Comparison of ENCODE assay signal across 8 mouse cellular contexts in the genomic region with DNA sequence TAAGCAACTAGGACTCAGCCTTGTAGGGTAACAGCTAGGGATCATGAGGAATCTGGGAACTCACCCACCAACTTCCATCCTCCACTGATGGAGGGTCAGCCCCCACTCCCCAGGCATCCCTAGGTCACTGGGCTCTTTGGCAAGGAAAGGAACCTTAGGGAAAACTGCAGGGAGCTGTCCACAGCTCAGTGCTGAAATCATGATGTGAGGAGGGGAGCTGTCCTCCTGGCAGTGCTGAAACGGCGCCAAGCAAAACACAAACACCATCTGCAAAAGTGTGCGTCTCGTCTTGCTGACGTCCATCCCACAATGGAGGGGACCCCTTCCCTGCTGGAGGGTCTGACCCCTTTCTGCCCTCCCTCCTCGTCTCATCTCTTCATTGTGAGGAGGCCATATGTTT.
DNase-seq lines count a peak whose midpoint lies in the region; ATAC-seq and TF ChIP-seq lines count a peak whose summit lies in the region.

No protein-coding gene starts in this region.

- H3K9me3 ChIP-seq in liver, postnatal 0 days (ENCODE audit: low read length), result no peaks in the 10 kb centered on the region

- no peaks in the 10 kb centered on the region for H3K4me1 ChIP-seq in liver, postnatal 0 days (ENCODE audit: insufficient read depth)

- no peak for TF ChIP-seq EP300 in liver, postnatal 0 days (IDR thresholded peaks at IDR 0.05; ENCODE audit: low read depth)

- no peaks in the 10 kb centered on the region for H3K27me3 ChIP-seq in liver, postnatal 0 days (ENCODE audit: insufficient read depth, low read length)

- ATAC-seq in liver, postnatal 0 days, result no peak

- no peak overlapping the region for H3K4me2 ChIP-seq in liver, postnatal 0 days (ENCODE audit: low read depth, low read length)

- DNase-seq in cerebellum, postnatal 10 days, result peak; percentile 72 to 75
- DNase-seq in cerebellum, adult 8-10 months, result no peak
- DNase-seq in right cerebral cortex, postnatal 14 days, result peak; percentile 50
- DNase-seq in right cerebral cortex, adult 18-20 months, result no peak
- peak; percentile 79 for DNase-seq in gastrocnemius, postnatal 10 days
- DNase-seq in liver, postnatal 0 days, result peak; percentile 68
- peak; percentile 91 for DNase-seq in testis, postnatal 10 days (ENCODE audit: low spot score)
- DNase-seq in cerebellum, adult 9-11 months, result no peak

- no peak overlapping the region for H3K27ac ChIP-seq in liver, postnatal 0 days (ENCODE audit: low read depth)

- WGBS in liver, postnatal 0 days (ENCODE audit: insufficient replicate concordance), result 23% methylated on average over 6 of the region's 6 CpGs

- H3K36me3 ChIP-seq in liver, postnatal 0 days (replicated peaks; ENCODE audit: insufficient read depth, low read length), result no peaks in the 10 kb centered on the region

- TF ChIP-seq CTCF in liver, postnatal 0 days (IDR thresholded peaks at IDR 0.05; ENCODE audit: low read depth), result no peak

- no peak overlapping the region for H3K9ac ChIP-seq in liver, postnatal 0 days (replicated peaks)

- H3K4me3 ChIP-seq in liver, postnatal 0 days (ENCODE audit: low read depth, low read length), result no peak overlapping the region

Comparison
In these comparisons a context has a peak if more than half of its experiments do, and no peak if none do; other contexts are left out.
1. DNase-seq: peak in cerebellum, postnatal 10 days (2 of 2), right cerebral cortex, postnatal 14 days (single experiment), gastrocnemius, postnatal 10 days (single experiment), liver, postnatal 0 days (single experiment) and testis, postnatal 10 days (single experiment); none in cerebellum, adult 8-10 months (single experiment), right cerebral cortex, adult 18-20 months (single experiment) and cerebellum, adult 9-11 months (single experiment).